Mouse (Mus musculus): Measurements from ENCODE around the gene Dyrk1b. TPM values are rescaled to one million over a fixed set of nuclear protein-coding genes. Genes with fewer than 3 reads are reported as not detected.
"Not testable (repeated sequence)": the region's sequence is repeated elsewhere in the genome, so short reads cannot be mapped to it uniquely, and the experiment has no call there.

The Dyrk1b gene
- polyA plus RNA-seq, 1 experiment from 2014 or later, result 26.5 TPM

DNA sequence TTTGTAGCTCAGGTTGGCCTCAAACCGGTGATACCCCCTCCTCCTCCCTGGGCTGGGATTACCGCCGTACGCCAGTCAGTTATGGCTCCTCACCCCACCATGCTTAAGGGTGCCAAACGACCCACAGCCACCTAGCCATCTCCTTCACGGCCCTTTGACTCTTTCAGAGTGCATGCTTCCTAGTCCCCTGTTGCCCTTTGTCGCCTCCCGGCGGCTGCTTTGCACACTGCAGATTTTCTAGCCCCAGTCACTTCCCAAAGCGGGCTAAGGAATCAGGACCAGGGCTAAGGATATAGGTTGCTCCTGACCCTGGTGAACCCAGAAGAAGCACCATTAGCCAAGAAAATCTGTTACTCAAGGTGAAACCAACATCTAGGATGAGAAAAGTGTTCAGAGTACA, 34.9 kb downstream of the Dyrk1b start:
- POLR2A ChIA-PET, result no interaction called here
- ATAC-seq, result no peak
- TF ChIP-seq CTCF (IDR thresholded peaks at IDR 0.05), result peak; percentile 83
- H3K27me3 ChIP-seq, result no peaks in the 10 kb centered on the region
- CTCF ChIA-PET, result interaction anchor here (1.0 to 1.7 kb wide), 5 partner anchors 18 to 66 kb away, joined by 3 to 9 read pairs (median 3); partner anchors contain the start of gene Fbl
- no peak for DNase-seq (ENCODE audit: low read depth, low spot score)
- in situ Hi-C loops (cut with MboI; ENCODE audit: low pct_unique_long_range_greater_than_20kb), result no loop called here

DNA sequence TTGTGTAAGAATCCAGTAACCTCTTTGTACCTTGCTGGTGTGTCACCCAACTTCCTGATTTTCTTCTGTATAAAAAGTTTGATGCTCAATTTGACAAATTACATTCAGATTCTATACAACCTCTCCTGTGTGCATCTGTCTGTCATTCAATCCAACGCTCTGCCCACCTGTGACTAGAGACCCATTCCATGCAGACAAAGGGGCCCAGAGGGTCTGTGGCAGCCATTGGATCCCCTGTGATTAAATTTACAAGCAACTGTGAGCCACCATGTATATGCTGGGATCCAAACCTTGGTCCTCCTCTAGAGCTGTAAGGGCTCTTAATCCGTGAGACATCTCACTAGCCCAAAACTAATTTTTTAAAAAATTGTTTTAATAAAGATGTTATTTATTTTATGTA, 36.7 kb downstream of the Dyrk1b start:
- DNase-seq (ENCODE audit: low read depth, low spot score); ATAC-seq; H3K27me3 ChIP-seq; in situ Hi-C loops (cut with MboI; ENCODE audit: low pct_unique_long_range_greater_than_20kb); POLR2A ChIA-PET: not testable (repeated sequence)
- CTCF ChIA-PET, result interaction anchor here (1.0 kb wide), 1 partner anchor 68 kb away, joined by 4 read pairs; no protein-coding TSS in a partner anchor

DNA sequence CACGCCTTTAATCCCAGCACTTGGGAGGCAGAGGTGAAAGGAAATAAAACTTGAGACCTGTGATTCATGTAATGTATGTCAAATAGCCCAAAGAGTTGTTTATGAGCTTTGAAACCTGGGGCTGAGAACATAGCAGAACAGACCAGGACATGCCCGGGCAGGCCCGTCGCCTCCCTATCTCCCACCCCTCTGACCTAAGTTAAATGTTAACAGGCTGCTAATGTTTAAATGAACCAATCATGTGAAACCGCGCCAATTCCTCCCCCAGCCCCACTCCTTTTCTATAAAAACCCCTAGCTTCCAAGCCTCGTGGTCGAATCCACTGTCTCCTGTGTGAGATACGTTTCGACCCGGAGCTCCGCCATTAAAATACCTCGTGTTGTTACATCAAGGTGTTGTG, 38.5 kb downstream of the Dyrk1b start:
- ATAC-seq; DNase-seq (ENCODE audit: low read depth, low spot score); CTCF ChIA-PET; POLR2A ChIA-PET; in situ Hi-C loops (cut with MboI; ENCODE audit: low pct_unique_long_range_greater_than_20kb); H3K27me3 ChIP-seq: not testable (repeated sequence)

DNA sequence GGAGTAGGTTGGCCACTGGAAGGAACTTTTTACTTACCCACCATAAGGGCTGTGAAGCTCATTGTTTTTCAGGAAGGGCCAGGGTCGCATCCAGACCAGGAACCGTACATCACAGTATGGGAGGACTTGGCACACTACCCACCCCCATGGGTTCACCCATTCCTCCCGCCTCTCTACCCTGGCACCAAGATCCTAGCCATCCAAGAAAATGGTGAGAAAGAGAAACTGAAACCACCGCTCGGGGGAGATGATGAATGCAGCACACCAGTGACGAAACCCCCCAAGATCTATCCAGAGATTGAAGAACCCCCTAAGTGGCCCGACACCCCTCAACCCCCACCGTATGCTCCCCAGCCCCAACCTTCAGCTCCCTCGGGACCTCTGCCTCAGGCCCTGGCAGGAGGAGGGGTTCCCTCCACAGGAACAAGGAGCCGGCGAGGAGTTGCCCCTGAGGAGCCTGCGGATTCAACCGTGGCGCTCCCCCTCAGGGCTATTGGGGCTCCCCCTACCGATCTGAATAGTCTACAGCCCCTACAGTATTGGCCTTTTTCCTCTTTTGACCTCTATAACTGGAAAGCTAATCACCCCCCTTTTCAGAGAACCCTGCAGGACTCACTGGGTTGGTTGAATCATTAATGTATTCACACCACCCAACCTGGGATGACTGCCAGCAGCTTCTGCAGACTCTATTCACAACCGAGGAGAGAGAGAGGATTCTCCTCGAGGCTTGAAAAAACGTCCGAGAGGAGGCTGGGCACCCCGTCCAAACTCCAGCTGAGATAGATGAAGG, 39.9 kb downstream of the Dyrk1b start:
- CTCF ChIA-PET; ATAC-seq; in situ Hi-C loops (cut with MboI; ENCODE audit: low pct_unique_long_range_greater_than_20kb); DNase-seq (ENCODE audit: low read depth, low spot score); POLR2A ChIA-PET; H3K27me3 ChIP-seq: not testable (repeated sequence)

DNA sequence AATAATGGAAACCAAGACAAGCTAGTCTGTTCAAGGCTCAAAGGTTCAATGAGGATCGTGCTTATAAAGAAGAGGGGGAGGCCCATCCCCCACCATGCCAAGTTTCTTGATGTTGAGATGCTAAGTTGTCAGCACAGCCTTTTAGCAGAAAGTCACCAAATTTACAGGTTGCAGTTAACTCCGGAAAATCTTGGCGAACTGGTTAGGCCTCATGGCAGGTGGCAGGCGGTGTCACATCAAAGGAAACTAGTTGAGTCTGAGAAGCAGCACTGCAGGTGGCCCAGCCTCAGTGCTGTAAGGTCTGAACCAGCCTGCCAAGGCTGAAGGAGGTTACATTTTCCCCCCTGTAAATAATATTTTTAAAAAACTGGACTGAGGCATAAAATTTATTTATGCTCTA, 47.6 kb downstream of the Dyrk1b start:
- in situ Hi-C loops (cut with MboI; ENCODE audit: low pct_unique_long_range_greater_than_20kb); ATAC-seq; POLR2A ChIA-PET; CTCF ChIA-PET; DNase-seq (ENCODE audit: low read depth, low spot score); H3K27me3 ChIP-seq: not testable (repeated sequence)

DNA sequence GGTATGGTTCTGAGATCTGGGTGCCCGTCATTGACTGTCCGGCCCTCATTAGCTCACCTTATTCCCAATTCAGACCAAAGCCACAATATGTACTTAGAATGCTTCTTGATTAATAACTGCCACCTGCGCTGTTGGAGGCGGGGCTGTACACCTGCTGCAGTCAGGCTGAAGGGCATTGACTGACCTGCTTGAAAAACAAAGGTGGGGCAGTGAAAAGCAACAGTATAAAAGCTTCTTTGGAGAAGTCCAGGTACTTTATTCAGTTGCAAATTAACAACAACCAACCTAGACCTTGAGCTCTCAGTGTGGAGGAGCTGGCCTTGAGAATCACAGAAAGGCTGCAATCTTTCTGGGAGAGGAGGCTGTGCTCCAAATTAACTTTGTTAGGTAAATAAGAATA, 48.2 kb downstream of the Dyrk1b start:
- ATAC-seq; H3K27me3 ChIP-seq; DNase-seq (ENCODE audit: low read depth, low spot score); POLR2A ChIA-PET; in situ Hi-C loops (cut with MboI; ENCODE audit: low pct_unique_long_range_greater_than_20kb); CTCF ChIA-PET: not testable (repeated sequence)

Other genes starting within 250 kb of the Dyrk1b start
- gene Zfp780b, start 200.3 kb upstream of the Dyrk1b start, polyA plus RNA-seq (2021), result 9.2 TPM
- gene Zfp850, start 165.4 kb upstream of the Dyrk1b start, polyA plus RNA-seq (2021), result 3.0 TPM
- 176 TPM for gene Psmc4, start 129.4 kb upstream of the Dyrk1b start, polyA plus RNA-seq (2021)
- gene Fcgbp, start 108.2 kb upstream of the Dyrk1b start, polyA plus RNA-seq (2021), result 1.6 TPM
- gene 9530053A07Rik, start 50.0 kb upstream of the Dyrk1b start, polyA plus RNA-seq (2021), result 0.77 TPM
- 134 TPM for gene Fbl, start 9.8 kb upstream of the Dyrk1b start, polyA plus RNA-seq (2021)
- 25.4 TPM for gene Eid2, start 88.4 kb downstream of the Dyrk1b start, polyA plus RNA-seq (2021)
- 11.7 TPM for gene Eid2b, start 98.3 kb downstream of the Dyrk1b start, polyA plus RNA-seq (2021)
- gene Selenov, start 111.7 kb downstream of the Dyrk1b start, polyA plus RNA-seq (2021), result not detected
- 0.35 TPM for gene Dll3, start 122.8 kb downstream of the Dyrk1b start, polyA plus RNA-seq (2021)
- 61.7 TPM for gene Timm50, start 132.6 kb downstream of the Dyrk1b start, polyA plus RNA-seq (2021)
- gene Supt5, start 159.3 kb downstream of the Dyrk1b start, polyA plus RNA-seq (2021), result 127 TPM
- 713 TPM for gene Rps16, start 171.2 kb downstream of the Dyrk1b start, polyA plus RNA-seq (2021)
- 45.3 TPM for gene Plekhg2, start 193.1 kb downstream of the Dyrk1b start, polyA plus RNA-seq (2021)
- 90.4 TPM for gene Zfp36, start 200.8 kb downstream of the Dyrk1b start, polyA plus RNA-seq (2021)
- gene Med29, start 213.2 kb downstream of the Dyrk1b start, polyA plus RNA-seq (2021), result 32.4 TPM
- gene Paf1, start 213.5 kb downstream of the Dyrk1b start, polyA plus RNA-seq (2021), result 104 TPM